Mouse (Mus musculus) liver, embryonic 13.5 days (tissue): Measurements from ENCODE around the gene Fhl1. TPM values are rescaled to one million over a fixed set of nuclear protein-coding genes. Genes with fewer than 3 reads are reported as not detected.

Experiments used
- ATAC-seq: fragments of 200-750 bp; cut with Nextera tagmentation; 2 replicates; pipeline ENCODE4 v1.8.0; 2017; ENCODE audit warnings: low read depth, mild to moderate bottlenecking, moderate number of reproducible peaks, moderate library complexity
- DNase-seq: peaks from one replicate; pipeline ENCODE4 v3.0.0; 2022
- H3K27ac ChIP-seq: fragments of 300-500 bp; sonication (generic); 2 replicates; pipeline ENCODE4 v1.5.1; 2015; ENCODE audit warnings: moderate library complexity, mild to moderate bottlenecking, inconsistent platforms
- H3K27me3 ChIP-seq: fragments of 300-500 bp; sonication (generic); 2 replicates; pipeline ENCODE4 v1.6.1; 2015; ENCODE audit warnings: mild to moderate bottlenecking, inconsistent platforms
- H3K36me3 ChIP-seq: fragments of 300-500 bp; sonication (generic); 2 replicates; pipeline ENCODE4 v1.6.1; 2015; ENCODE audit warnings: mild to moderate bottlenecking, inconsistent platforms
- H3K4me1 ChIP-seq: fragments of 300-500 bp; sonication (generic); replicated peaks from 2 replicates; pipeline ENCODE4 v1.6.1; 2015; ENCODE audit warnings: inconsistent platforms
- H3K4me2 ChIP-seq: fragments of 300-500 bp; sonication (generic); 2 replicates; pipeline ENCODE4 v1.6.1; 2015; ENCODE audit warnings: inconsistent platforms, mild to moderate bottlenecking, moderate library complexity
- H3K4me3 ChIP-seq: fragments of 300-500 bp; sonication (generic); replicated peaks from 2 replicates; pipeline ENCODE4 v1.5.1; 2015; ENCODE audit warnings: mild to moderate bottlenecking, inconsistent platforms
- H3K9ac ChIP-seq: fragments of 300-500 bp; sonication (generic); 2 replicates; pipeline ENCODE4 v1.6.1; 2015; ENCODE audit warnings: mild to moderate bottlenecking, inconsistent platforms
- H3K9me3 ChIP-seq: fragments of 300-500 bp; sonication (generic); replicated peaks from 2 replicates; pipeline ENCODE4 v1.6.1; 2016; ENCODE audit warnings: inconsistent platforms
- WGBS: fragments of 180-500 bp; shearing (Covaris S2); methylation state at CpG from one replicate; pipeline ENCODE4 v1.1.7; 2015; ENCODE audit not compliant: insufficient replicate concordance; 5-methylcytosine and 5-hydroxymethylcytosine counted together
- polyA plus RNA-seq: library from polyadenylated mRNA; unstranded; fragments of >200 nt; fragmentation: Nextera tagmentation; extraction: Ambion mirVana; gene quantifications from 2 replicates; pipeline ENCODE4 v1.2.1, GENCODE M21; 2015

Gene Fhl1
- polyA plus RNA-seq, 1 experiment from 2014 or later = 11.7 TPM

GRCm38 (mm10) chrX:56753317-56754289 is 22.0 kb downstream of the Fhl1 start:
- Histone ChIP-seq H3K9ac (no peak overlapping the region), H3K4me3 (no peak overlapping the region), H3K36me3 (no peaks in the 10 kb centered on the region), H3K27ac (no peak overlapping the region), H3K4me2 (no peak overlapping the region), H3K4me1 (0 out of 2 replicates have a peak, but pooled peaks cover 6% of the 10 kb centered on the region), H3K27me3 (no peaks in the 10 kb centered on the region), H3K9me3 (no peaks in the 10 kb centered on the region)
- ATAC-seq (no peak), DNase-seq (no peak)
- 57% methylated on average over 8 of the region's 8 CpGs for WGBS

- H3K4me1 ChIP-seq = 0 out of 2 replicates have a peak, but pooled peaks cover 6% of the 10 kb centered on the region
- peak; percentile 27 for DNase-seq
- no peaks in the 10 kb centered on the region for H3K27me3 ChIP-seq
- WGBS = 29% methylated on average over 2 of the region's 2 CpGs
- H3K9ac ChIP-seq = no peak overlapping the region
- no peak overlapping the region for H3K4me2 ChIP-seq
- ATAC-seq = no peak
- no peaks in the 10 kb centered on the region for H3K9me3 ChIP-seq
- no peaks in the 10 kb centered on the region for H3K36me3 ChIP-seq
- H3K27ac ChIP-seq = no peak overlapping the region
- no peak overlapping the region for H3K4me3 ChIP-seq
Observed at GRCm38 (mm10) chrX:56755646-56756045, 24.1 kb downstream of the Fhl1 start.

- 35% methylated on average over 7 of the region's 7 CpGs for WGBS
- no peaks in the 10 kb centered on the region for H3K27me3 ChIP-seq
- peak; percentile 91 for ATAC-seq
Observed at GRCm38 (mm10) chrX:56756352-56756751, 24.8 kb downstream of the Fhl1 start.

GRCm38 (mm10) chrX:56760257-56760760 is 28.7 kb downstream of the Fhl1 start:
- ATAC-seq (peak; percentile 70), DNase-seq (peak; percentile 9)
- Histone ChIP-seq H3K27me3 (no peaks in the 10 kb centered on the region), H3K4me3 (no peak overlapping the region), H3K27ac (no peak overlapping the region), H3K9ac (no peak overlapping the region), H3K4me1 (0 out of 2 replicates have a peak, but pooled peaks cover 6% of the 10 kb centered on the region), H3K9me3 (no peaks in the 10 kb centered on the region), H3K36me3 (no peaks in the 10 kb centered on the region), H3K4me2 (no peak overlapping the region)
- 49% methylated on average over 3 of the region's 3 CpGs for WGBS

More at GRCm38 (mm10) chrX:56756352-56756751, 24.8 kb downstream of the Fhl1 start:
- 0 out of 2 replicates have a peak, but pooled peaks cover 6% of the 10 kb centered on the region for H3K4me1 ChIP-seq
- H3K4me2 ChIP-seq = no peak overlapping the region
- no peak overlapping the region for H3K9ac ChIP-seq
- H3K4me3 ChIP-seq = no peak overlapping the region
- peak; percentile 28 for DNase-seq
- H3K36me3 ChIP-seq = no peaks in the 10 kb centered on the region
- H3K27ac ChIP-seq = no peak overlapping the region
- H3K9me3 ChIP-seq = no peaks in the 10 kb centered on the region

GRCm38 (mm10) chrX:56769838-56770237 is 38.3 kb downstream of the Fhl1 start:
- no peaks in the 10 kb centered on the region for H3K4me1 ChIP-seq
- DNase-seq (no peak), ATAC-seq (no peak)
- no peaks in the 10 kb centered on the region for H3K36me3 ChIP-seq
- H3K9me3 ChIP-seq = no peaks in the 10 kb centered on the region
- H3K27ac ChIP-seq = no peak overlapping the region
- H3K9ac ChIP-seq = no peak overlapping the region
- no peak overlapping the region for H3K4me2 ChIP-seq
- no peaks in the 10 kb centered on the region for H3K27me3 ChIP-seq
- no peak overlapping the region for H3K4me3 ChIP-seq

- no peak overlapping the region for H3K9ac ChIP-seq
- ATAC-seq = no peak
- no peak for DNase-seq
- H3K36me3 ChIP-seq = no peaks in the 10 kb centered on the region
- no peak overlapping the region for H3K27ac ChIP-seq
- WGBS = 36% methylated on average over 1 of the region's 1 CpGs
- no peak overlapping the region for H3K4me3 ChIP-seq
- no peaks in the 10 kb centered on the region for H3K4me1 ChIP-seq
- H3K4me2 ChIP-seq = no peak overlapping the region
- H3K9me3 ChIP-seq = no peaks in the 10 kb centered on the region
- no peaks in the 10 kb centered on the region for H3K27me3 ChIP-seq
Observed at GRCm38 (mm10) chrX:56771751-56772150, 40.2 kb downstream of the Fhl1 start.

- no peaks in the 10 kb centered on the region for H3K4me1 ChIP-seq
- DNase-seq = no peak
- no peak for ATAC-seq
- no peak overlapping the region for H3K4me2 ChIP-seq
- 70% methylated on average over 4 of the region's 4 CpGs for WGBS
- H3K4me3 ChIP-seq = no peak overlapping the region
- H3K27me3 ChIP-seq = no peaks in the 10 kb centered on the region
- no peaks in the 10 kb centered on the region for H3K36me3 ChIP-seq
- H3K9ac ChIP-seq = no peak overlapping the region
- no peak overlapping the region for H3K27ac ChIP-seq
- H3K9me3 ChIP-seq = no peaks in the 10 kb centered on the region
Observed at GRCm38 (mm10) chrX:56773329-56773728, 41.7 kb downstream of the Fhl1 start.

GRCm38 (mm10) chrX:56786281-56787061 is 54.9 kb downstream of the Fhl1 start:
- no peaks in the 10 kb centered on the region for H3K27me3 ChIP-seq
- ATAC-seq = no peak
- no peak overlapping the region for H3K4me2 ChIP-seq
- WGBS = 64% methylated on average over 6 of the region's 6 CpGs
- H3K36me3 ChIP-seq = no peaks in the 10 kb centered on the region
- DNase-seq = no peak
- H3K27ac ChIP-seq = no peak overlapping the region
- H3K9me3 ChIP-seq = no peaks in the 10 kb centered on the region
- no peak overlapping the region for H3K4me3 ChIP-seq
- H3K4me1 ChIP-seq = no peaks in the 10 kb centered on the region
- H3K9ac ChIP-seq = no peak overlapping the region

GRCm38 (mm10) chrX:56787486-56787885 is 55.9 kb downstream of the Fhl1 start:
- Histone ChIP-seq H3K27me3 (no peaks in the 10 kb centered on the region), H3K27ac (no peak overlapping the region), H3K4me2 (no peak overlapping the region), H3K9ac (no peak overlapping the region), H3K4me1 (no peaks in the 10 kb centered on the region), H3K36me3 (no peaks in the 10 kb centered on the region), H3K4me3 (no peak overlapping the region), H3K9me3 (no peaks in the 10 kb centered on the region)
- no peak for ATAC-seq
- WGBS = 80% methylated on average over 3 of the region's 3 CpGs
- DNase-seq = no peak

GRCm38 (mm10) chrX:56790591-56790990 is 59.0 kb downstream of the Fhl1 start:
- H3K36me3 ChIP-seq = no peaks in the 10 kb centered on the region
- H3K4me3 ChIP-seq = no peak overlapping the region
- H3K4me1 ChIP-seq = no peaks in the 10 kb centered on the region
- H3K9ac ChIP-seq = no peak overlapping the region
- ATAC-seq (no peak), DNase-seq (no peak)
- no peaks in the 10 kb centered on the region for H3K27me3 ChIP-seq
- H3K4me2 ChIP-seq = no peak overlapping the region
- H3K27ac ChIP-seq = no peak overlapping the region
- WGBS = 77% methylated on average over 4 of the region's 4 CpGs
- H3K9me3 ChIP-seq = no peaks in the 10 kb centered on the region

GRCm38 (mm10) chrX:56791268-56791667 is 59.7 kb downstream of the Fhl1 start:
- WGBS = 46% methylated on average over 15 of the region's 15 CpGs
- DNase-seq (peak; percentile 1), ATAC-seq (no peak)
- Histone ChIP-seq H3K9ac (no peak overlapping the region), H3K36me3 (no peaks in the 10 kb centered on the region), H3K4me1 (no peaks in the 10 kb centered on the region), H3K27ac (no peak overlapping the region), H3K9me3 (no peaks in the 10 kb centered on the region), H3K4me2 (no peak overlapping the region), H3K27me3 (no peaks in the 10 kb centered on the region), H3K4me3 (no peak overlapping the region)
